Mouse (Mus musculus) regulatory T cell (primary cell): ENCODE data around the gene BC048679.

Experiments
- in situ Hi-C: fragments of 300-600 bp; cut with MboI, MseI; formaldehyde crosslinking; loops from one replicate; pipeline ENCODE4 v1.15.1; 2025; ENCODE audit warnings: high pct_unique_total_duplicates

Gene BC048679

GRCm38 (mm10) chr7:81476833-81477232 is 21.2 kb downstream of the BC048679 start:
- in situ Hi-C loops = no loop called here

GRCm38 (mm10) chr7:81475221-81475620 is 22.9 kb downstream of the BC048679 start:
- in situ Hi-C loops = no loop called here

- in situ Hi-C loops = no loop called here
These were observed 33.1 kb downstream of the BC048679 start for GRCm38 (mm10) chr7:81464906-81465450.

GRCm38 (mm10) chr7:81464116-81464515 is 34.0 kb downstream of the BC048679 start:
- in situ Hi-C loops = no loop called here

GRCm38 (mm10) chr7:81462815-81463214 is 35.3 kb downstream of the BC048679 start:
- in situ Hi-C loops = no loop called here

- in situ Hi-C loops = no loop called here
These were observed 42.9 kb downstream of the BC048679 start, which contains the start of gene Cpeb1 for GRCm38 (mm10) chr7:81455155-81455651. TSS of gene Cpeb1 (minus strand) at chr7:81455465.

- in situ Hi-C loops = no loop called here
These were observed 43.6 kb downstream of the BC048679 start for GRCm38 (mm10) chr7:81454331-81455039.

- in situ Hi-C loops = no loop called here
These were observed 44.4 kb downstream of the BC048679 start for GRCm38 (mm10) chr7:81453443-81454274.

- in situ Hi-C loops = no loop called here
These were observed 45.1 kb downstream of the BC048679 start for GRCm38 (mm10) chr7:81452971-81453441.
